Mouse (Mus musculus) small intestine, adult 2 months (tissue): ENCODE results near the gene Zfp574.

ENCODE experiments used
- CTCF ChIP-seq: fragments of 200-500 bp; IDR thresholded peaks from 2 replicates; pipeline ENCODE4 v1.5.1; 2012; ENCODE audit warnings: low read depth, mild to moderate bottlenecking, control low read depth, inconsistent platforms, low read length, moderate library complexity, mixed read lengths; ENCODE audit not compliant: insufficient replicate concordance, insufficient read length; ENCODE audit errors: extremely low read depth
- POLR2A ChIP-seq: fragments of 200-500 bp; IDR thresholded peaks from 2 replicates; pipeline ENCODE4 v1.6.1; 2012; ENCODE audit warnings: low read depth, mild to moderate bottlenecking, control low read depth, inconsistent platforms, low read length, moderate library complexity

- TF ChIP-seq CTCF = no peak
- TF ChIP-seq POLR2A = no peak
Measured at GRCm38 (mm10) chr7:25129390-25129979, 57.1 kb downstream of the Zfp574 start.
